Mouse (Mus musculus): ENCODE measurements at regions not wholly inside any gene's neighbourhood (a gene's known extent, or its start where the extent isn't known, plus 50 kb on each side); places are given as distances from the start of the nearest gene placed in this dataset.

- Histone ChIP-seq H3K27me3 (no peaks in the 10 kb centered on the region), H3K36me3 (no peaks in the 10 kb centered on the region), H3K4me2 (replicated peaks) (no peak overlapping the region), H3K9me3 (no peaks in the 10 kb centered on the region), H3K4me3 (no peak overlapping the region), H3K27ac (replicated peaks) (no peak overlapping the region), H3K4me1 (peaks cover 5% of the 10 kb centered on the region), H3K9ac (replicated peaks) (no peak overlapping the region)
- ATAC-seq (ENCODE audit: low FRiP score, low read depth) = no peak
Measured at GRCm38 (mm10) chr3:38692768-38693167, 194.0 kb upstream of the Fat4 start.

GRCm38 (mm10) chr3:38684247-38684991 lies 199.8 kb upstream of the Ankrd50 start:
- Histone ChIP-seq H3K4me1 (no peaks in the 10 kb centered on the region), H3K4me3 (no peak overlapping the region), H3K27me3 (no peaks in the 10 kb centered on the region), H3K36me3 (no peaks in the 10 kb centered on the region), H3K4me2 (replicated peaks) (no peak overlapping the region), H3K9me3 (no peaks in the 10 kb centered on the region), H3K9ac (replicated peaks) (no peak overlapping the region), H3K27ac (replicated peaks) (no peak overlapping the region)
- ATAC-seq (ENCODE audit: low FRiP score, low read depth) = no peak
- 89% methylated on average over 4 of the region's 4 CpGs for WGBS

- peak overlapping the region; percentile 85 for H3K27ac ChIP-seq (replicated peaks)
- H3K27me3 ChIP-seq = peaks cover 5% of the 10 kb centered on the region; the same call in 1 of the 2 replicates
- H3K4me2 ChIP-seq (replicated peaks) = peak overlapping the region; percentile 36
- peaks cover 11% of the 10 kb centered on the region for H3K4me1 ChIP-seq
- H3K9ac ChIP-seq (replicated peaks) = no peak overlapping the region
- H3K4me3 ChIP-seq = no peak overlapping the region
- peak; percentile 87 for ATAC-seq (ENCODE audit: low FRiP score, low read depth)
- H3K36me3 ChIP-seq = no peaks in the 10 kb centered on the region
- H3K9me3 ChIP-seq = no peaks in the 10 kb centered on the region
- WGBS = 22% methylated on average over 17 of the region's 17 CpGs
Measured at GRCm38 (mm10) chr3:38663670-38664494, 179.2 kb upstream of the Ankrd50 start.

GRCm38 (mm10) chr3:38663023-38663422 lies 178.4 kb upstream of the Ankrd50 start:
- no peak overlapping the region for H3K27ac ChIP-seq (replicated peaks)
- 66% methylated on average over 5 of the region's 5 CpGs for WGBS
- H3K9me3 ChIP-seq = no peaks in the 10 kb centered on the region
- no peak overlapping the region for H3K4me3 ChIP-seq
- H3K4me2 ChIP-seq (replicated peaks) = no peak overlapping the region
- H3K36me3 ChIP-seq = no peaks in the 10 kb centered on the region
- no peak overlapping the region for H3K9ac ChIP-seq (replicated peaks)
- no peak for ATAC-seq (ENCODE audit: low FRiP score, low read depth)
- H3K27me3 ChIP-seq = peaks cover 5% of the 10 kb centered on the region; the same call in 1 of the 2 replicates
- H3K4me1 ChIP-seq = peaks cover 11% of the 10 kb centered on the region

- Histone ChIP-seq H3K4me1 (0 out of 2 replicates have a peak, but pooled peaks cover 3% of the 10 kb centered on the region), H3K27me3 (no peaks in the 10 kb centered on the region), H3K36me3 (no peaks in the 10 kb centered on the region), H3K4me3 (no peak overlapping the region), H3K9ac (replicated peaks) (no peak overlapping the region), H3K27ac (replicated peaks) (no peak overlapping the region), H3K4me2 (replicated peaks) (no peak overlapping the region), H3K9me3 (no peaks in the 10 kb centered on the region)
- WGBS = 65% methylated on average over 1 of the region's 1 CpGs
- no peak for ATAC-seq (ENCODE audit: low FRiP score, low read depth)
Measured at GRCm38 (mm10) chr3:38656790-38657189, 172.1 kb upstream of the Ankrd50 start.

GRCm38 (mm10) chr3:38653928-38654327 lies 169.3 kb upstream of the Ankrd50 start:
- WGBS = 79% methylated on average over 4 of the region's 4 CpGs
- no peak for ATAC-seq (ENCODE audit: low FRiP score, low read depth)
- H3K4me2 ChIP-seq (replicated peaks) = no peak overlapping the region
- H3K4me3 ChIP-seq = no peak overlapping the region
- no peak overlapping the region for H3K9ac ChIP-seq (replicated peaks)
- no peaks in the 10 kb centered on the region for H3K36me3 ChIP-seq
- H3K4me1 ChIP-seq = 0 out of 2 replicates have a peak, but pooled peaks cover 3% of the 10 kb centered on the region
- H3K27me3 ChIP-seq = no peaks in the 10 kb centered on the region
- H3K9me3 ChIP-seq = no peaks in the 10 kb centered on the region
- no peak overlapping the region for H3K27ac ChIP-seq (replicated peaks)

GRCm38 (mm10) chr3:38652985-38653685 lies 168.5 kb upstream of the Ankrd50 start:
- Histone ChIP-seq H3K36me3 (no peaks in the 10 kb centered on the region), H3K27me3 (no peaks in the 10 kb centered on the region), H3K27ac (replicated peaks) (no peak overlapping the region), H3K4me3 (no peak overlapping the region), H3K4me1 (0 out of 2 replicates have a peak, but pooled peaks cover 3% of the 10 kb centered on the region), H3K4me2 (replicated peaks) (no peak overlapping the region), H3K9me3 (no peaks in the 10 kb centered on the region), H3K9ac (replicated peaks) (no peak overlapping the region)
- no peak for ATAC-seq (ENCODE audit: low FRiP score, low read depth)
- 43% methylated on average over 5 of the region's 5 CpGs for WGBS

- Histone ChIP-seq H3K4me1 (0 out of 2 replicates have a peak, but pooled peaks cover 3% of the 10 kb centered on the region), H3K9me3 (no peaks in the 10 kb centered on the region), H3K4me2 (replicated peaks) (no peak overlapping the region), H3K27me3 (no peaks in the 10 kb centered on the region), H3K27ac (replicated peaks) (no peak overlapping the region), H3K36me3 (no peaks in the 10 kb centered on the region), H3K4me3 (no peak overlapping the region), H3K9ac (replicated peaks) (no peak overlapping the region)
- ATAC-seq (ENCODE audit: low FRiP score, low read depth) = no peak
- WGBS = 80% methylated on average over 4 of the region's 4 CpGs
Measured at GRCm38 (mm10) chr3:38650176-38650575, 165.5 kb upstream of the Ankrd50 start.

- 74% methylated on average over 4 of the region's 4 CpGs for WGBS
- H3K36me3 ChIP-seq = no peaks in the 10 kb centered on the region
- H3K4me3 ChIP-seq = no peak overlapping the region
- no peak overlapping the region for H3K4me2 ChIP-seq (replicated peaks)
- H3K9ac ChIP-seq (replicated peaks) = no peak overlapping the region
- H3K27ac ChIP-seq (replicated peaks) = no peak overlapping the region
- ATAC-seq (ENCODE audit: low FRiP score, low read depth) = no peak
- H3K9me3 ChIP-seq = no peaks in the 10 kb centered on the region
- H3K27me3 ChIP-seq = no peaks in the 10 kb centered on the region
- 0 out of 2 replicates have a peak, but pooled peaks cover 1% of the 10 kb centered on the region for H3K4me1 ChIP-seq
Measured at GRCm38 (mm10) chr3:38648633-38649032, 164.0 kb upstream of the Ankrd50 start.

- ATAC-seq (ENCODE audit: low FRiP score, low read depth) = no peak
- 87% methylated on average over 7 of the region's 7 CpGs for WGBS
- H3K9me3 ChIP-seq = no peaks in the 10 kb centered on the region
Measured at GRCm38 (mm10) chr3:38647737-38648330, 163.2 kb upstream of the Ankrd50 start.

GRCm38 (mm10) chr3:38641733-38642132 lies 157.1 kb upstream of the Ankrd50 start:
- no peak overlapping the region for H3K4me3 ChIP-seq
- no peak overlapping the region for H3K9ac ChIP-seq (replicated peaks)
- H3K27me3 ChIP-seq = no peaks in the 10 kb centered on the region
- no peak for ATAC-seq (ENCODE audit: low FRiP score, low read depth)
- H3K36me3 ChIP-seq = no peaks in the 10 kb centered on the region
- WGBS = 78% methylated on average over 1 of the region's 1 CpGs
- no peaks in the 10 kb centered on the region for H3K4me1 ChIP-seq
- no peaks in the 10 kb centered on the region for H3K9me3 ChIP-seq
- no peak overlapping the region for H3K27ac ChIP-seq (replicated peaks)
- H3K4me2 ChIP-seq (replicated peaks) = no peak overlapping the region

More at GRCm38 (mm10) chr3:38647737-38648330, 163.2 kb upstream of the Ankrd50 start:
- Histone ChIP-seq H3K4me2 (replicated peaks) (no peak overlapping the region), H3K27me3 (no peaks in the 10 kb centered on the region), H3K9ac (replicated peaks) (no peak overlapping the region), H3K4me1 (no peaks in the 10 kb centered on the region), H3K27ac (replicated peaks) (no peak overlapping the region), H3K36me3 (no peaks in the 10 kb centered on the region), H3K4me3 (no peak overlapping the region)

Measured in midbrain, embryonic 12.5 days (tissue).